25 mouse cellular contexts compared by ENCODE assay signal in genomic region chr17:65665786-65666387, GRCm38 (mm10). TPM values are rescaled to one million over a fixed set of nuclear protein-coding genes. Genes with fewer than 3 reads are reported as not detected.
DNase-seq lines count a peak whose midpoint lies in the region; ATAC-seq and TF ChIP-seq lines count a peak whose summit lies in the region.
"Had no signal": no experiment of that assay in that cellular context is flagged by ENCODE, and none has a peak within 500 bp of the region (broad histone marks: within the 10 kb centered on the region; RNA-seq: fewer than 3 reads in every experiment).

No protein-coding gene starts in this region.

- DNase-seq in heart, adult 11 months = peak; percentile 84
- no peak for DNase-seq in heart, adult 8-10 months (ENCODE audit: low spot score)
- DNase-seq in liver, adult 2 months (ENCODE audit: extremely low read depth, low read depth, low spot score) = peak; percentile 65
- no peak for DNase-seq in liver, embryonic 11.5 days (ENCODE audit: low spot score)
- peak; percentile 37 for DNase-seq in testis, postnatal 10 days (ENCODE audit: low spot score)
- DNase-seq in B cell, adult 2 months = no peak
- DNase-seq: adrenal gland, postnatal 25 days; cerebellum, adult 9-10 months; gastrocnemius, postnatal 14 days; right cerebral cortex, postnatal 14 days; spleen, adult 18-20 months; thymus, adult 2 months; thymus, postnatal 4 days had no signal

- TF ChIP-seq CTCF in liver, adult 2 months (IDR thresholded peaks at IDR 0.05; ENCODE audit: low read depth, low read length) = no peak
- no peak for TF ChIP-seq CTCF in intestine, postnatal 0 days (IDR thresholded peaks at IDR 0.05; ENCODE audit: low read depth)

- H3K4me2 ChIP-seq in liver, embryonic 11.5 days = no peak overlapping the region
- peak overlapping the region; percentile 25; the same call in 1 of the 2 replicates for H3K4me2 ChIP-seq in intestine, postnatal 0 days (replicated peaks; ENCODE audit: low read depth)
- H3K4me2 ChIP-seq: embryonic facial prominence, embryonic 15.5 days; liver, embryonic 15.5 days; lung, embryonic 15.5 days had no signal

- ATAC-seq in liver, embryonic 11.5 days (replicated peaks; ENCODE audit: low FRiP score) = no peak
- ATAC-seq in intestine, postnatal 0 days = peak; percentile 41
- ATAC-seq in cerebellum, adult (ENCODE audit: insufficient number of reproducible peaks, low FRiP score, low TSS enrichment) = no peak
- ATAC-seq: CD4-positive, CD25-positive, alpha-beta regulatory T cell, adult 4 months; forebrain, embryonic 14.5 days had no signal

- H3K27me3 ChIP-seq in liver, adult 2 months (ENCODE audit: control insufficient read depth, insufficient read depth, low read length) = no peaks in the 10 kb centered on the region
- H3K27me3 ChIP-seq in liver, embryonic 11.5 days (replicated peaks; ENCODE audit: control insufficient read depth, insufficient read depth, low read length) = no peaks in the 10 kb centered on the region
- H3K27me3 ChIP-seq in intestine, postnatal 0 days (replicated peaks; ENCODE audit: control insufficient read depth, insufficient read depth, low read length) = no peaks in the 10 kb centered on the region
- H3K27me3 ChIP-seq: embryonic facial prominence, embryonic 15.5 days; liver, embryonic 15.5 days; lung, embryonic 15.5 days had no signal

- no peaks in the 10 kb centered on the region for H3K36me3 ChIP-seq in liver, adult 2 months (ENCODE audit: control insufficient read depth, insufficient read depth, low read length)
- no peaks in the 10 kb centered on the region for H3K36me3 ChIP-seq in liver, embryonic 11.5 days (ENCODE audit: control insufficient read depth, insufficient read depth, low read length)
- H3K36me3 ChIP-seq in intestine, postnatal 0 days (ENCODE audit: control insufficient read depth, insufficient read depth) = no peaks in the 10 kb centered on the region
- H3K36me3 ChIP-seq: liver, embryonic 15.5 days; lung, embryonic 15.5 days had no signal

- H3K9ac ChIP-seq in liver, adult 2 months (ENCODE audit: low read depth, low read length) = no peak overlapping the region; the same call in 1 of the 2 replicates
- H3K9ac ChIP-seq in liver, embryonic 11.5 days (ENCODE audit: low read depth, low read length) = no peak overlapping the region
- H3K9ac ChIP-seq in intestine, postnatal 0 days (ENCODE audit: low read depth, low read length) = no peak overlapping the region
- H3K9ac ChIP-seq: embryonic facial prominence, embryonic 15.5 days; liver, embryonic 15.5 days; lung, embryonic 15.5 days had no signal

- TF ChIP-seq POLR2A in liver, adult 2 months (IDR thresholded peaks at IDR 0.05; ENCODE audit: extremely low read depth, insufficient read depth, low read length) = no peak

- no peak overlapping the region for H3K4me3 ChIP-seq in liver, adult 2 months (ENCODE audit: insufficient read depth, low read depth, low read length)
- H3K4me3 ChIP-seq in liver, embryonic 11.5 days (ENCODE audit: low read depth, low read length) = no peak overlapping the region
- H3K4me3 ChIP-seq in intestine, postnatal 0 days (ENCODE audit: low read depth, low read length) = no peak overlapping the region
- H3K4me3 ChIP-seq: embryonic facial prominence, embryonic 15.5 days; liver, embryonic 15.5 days; lung, embryonic 15.5 days had no signal

- H3K4me1 ChIP-seq in liver, adult 2 months (ENCODE audit: control insufficient read depth, insufficient read depth, low read length) = peaks cover 11% of the 10 kb centered on the region
- peaks cover 6% of the 10 kb centered on the region; the same call in 1 of the 2 replicates for H3K4me1 ChIP-seq in liver, embryonic 11.5 days (replicated peaks; ENCODE audit: control insufficient read depth, insufficient read depth, low read length)
- H3K4me1 ChIP-seq in intestine, postnatal 0 days (replicated peaks; ENCODE audit: control insufficient read depth, insufficient read depth, low read length) = 0 out of 2 replicates have a peak, but pooled peaks cover 7% of the 10 kb centered on the region
- H3K4me1 ChIP-seq: embryonic facial prominence, embryonic 15.5 days had no signal

- no peaks in the 10 kb centered on the region for H3K79me2 ChIP-seq in liver, adult 2 months (ENCODE audit: control insufficient read depth, insufficient read depth, low read length)

- no peaks in the 10 kb centered on the region for H3K9me3 ChIP-seq in liver, embryonic 11.5 days (ENCODE audit: control insufficient read depth, low read length)
- no peaks in the 10 kb centered on the region for H3K9me3 ChIP-seq in intestine, postnatal 0 days (ENCODE audit: control insufficient read depth)
- H3K9me3 ChIP-seq: embryonic facial prominence, embryonic 15.5 days; liver, embryonic 15.5 days; lung, embryonic 15.5 days had no signal

- WGBS in liver, adult 2 months = 46% methylated on average over 12 of the region's 12 CpGs
- WGBS in liver, embryonic 11.5 days = 84% methylated on average over 12 of the region's 12 CpGs
- 58% methylated on average over 12 of the region's 12 CpGs for WGBS in intestine, postnatal 0 days

- H3K27ac ChIP-seq in liver, adult 2 months (replicated peaks; ENCODE audit: insufficient read depth, low read depth, low read length) = peak overlapping the region; percentile 16
- H3K27ac ChIP-seq in liver, embryonic 11.5 days (ENCODE audit: low read depth, low read length) = no peak overlapping the region
- H3K27ac ChIP-seq in intestine, postnatal 0 days (ENCODE audit: low read depth, low read length) = peak overlapping the region; percentile 66
- H3K27ac ChIP-seq: embryonic facial prominence, embryonic 15.5 days; liver, embryonic 15.5 days; lung, embryonic 15.5 days; macrophage had no signal

RNA-seq across cellular contexts. Expression of gene Txndc2, which starts 23.9 kb away (rescaled TPM):
- total RNA-seq in heart, adult 8-10 months (2022) = under 1 TPM in 2 of 4 experiments, not detected in 2; 0.12 to 0.16 TPM
- total RNA-seq in liver, adult 2 months (2014; rRNA removed) = not detected in 2 replicates
- not detected in 2 replicates for polyA plus RNA-seq in liver, adult 2 months (2012; rRNA removed)
- not detected in 2 replicates for polyA plus RNA-seq in liver, embryonic 11.5 days (2014; fragmentation: Nextera tagmentation; extraction: Ambion mirVana)
- polyA plus RNA-seq in intestine, postnatal 0 days (2015; fragmentation: Nextera tagmentation; extraction: Ambion mirVana) = not detected in 2 replicates
- total RNA-seq: gastrocnemius, postnatal 14 days; heart, adult 18-20 months; left cerebral cortex, postnatal 25 days; midbrain, postnatal 0 days had no signal
- polyA plus RNA-seq: CD4-positive, CD25-positive, alpha-beta regulatory T cell, adult 4 months; hindbrain, embryonic 11.5 days; liver, embryonic 15.5 days; lung, embryonic 15.5 days; midbrain, postnatal 0 days; thymus, adult 2 months had no signal

RNA-seq across cellular contexts. Expression of gene Vapa, which starts 52.5 kb away (rescaled TPM):
- total RNA-seq in heart, adult 8-10 months (2022) = 10 to 100 TPM; 67.8 to 79.9 (median 75.9) TPM
- 48.9 and 51.7 TPM in 2 replicates for total RNA-seq in liver, adult 2 months (2014; rRNA removed)
- polyA plus RNA-seq in liver, adult 2 months (2012; rRNA removed) = 17.9 and 19.0 TPM in 2 replicates
- polyA plus RNA-seq in liver, embryonic 11.5 days (2014; fragmentation: Nextera tagmentation; extraction: Ambion mirVana) = 158 and 163 TPM in 2 replicates
- 290 and 292 TPM in 2 replicates for polyA plus RNA-seq in intestine, postnatal 0 days (2015; fragmentation: Nextera tagmentation; extraction: Ambion mirVana)

Comparison
In these comparisons a context has a peak if more than half of its experiments do, and no peak if none do; other contexts are left out.
1. DNase-seq: peak in heart, adult 11 months (single experiment), liver, adult 2 months (single experiment) and testis, postnatal 10 days (single experiment); none in heart, adult 8-10 months (single experiment), liver, embryonic 11.5 days (single experiment) and B cell, adult 2 months (0 of 2).